Mouse (Mus musculus) CH12.LX (cell line): ENCODE measurements around the gene Itga9.

ENCODE experiments used
- BHLHE40 ChIP-seq: IDR thresholded peaks from 2 replicates; pipeline ENCODE4 v1.6.1; 2011; ENCODE audit warnings: mild to moderate bottlenecking, low read depth, low read length, improper control_type of control experiment
- CTCF ChIP-seq, 2 experiments: IDR thresholded peaks in 1 of 2; conservative IDR thresholded peaks in 1 of 2; 2 replicates each; pipeline ENCODE4 v1.5.1; 2011 to 2012; ENCODE audit warnings: low read depth in 2 of 2, low read length in 2 of 2, improper control_type of control experiment in 1 of 2, inconsistent platforms in 1 of 2, mild to moderate bottlenecking in 1 of 2, moderate library complexity in 1 of 2
- ELF1 ChIP-seq: IDR thresholded peaks from 2 replicates; pipeline ENCODE4 v1.6.1; 2014; ENCODE audit warnings: low read depth, mild to moderate bottlenecking, inconsistent platforms, low read length, improper control_type of control experiment
- EP300 ChIP-seq: IDR thresholded peaks from 2 replicates; pipeline ENCODE4 v1.6.1; 2011; ENCODE audit warnings: low read length, improper control_type of control experiment
- JUND ChIP-seq: conservative IDR thresholded peaks from 2 replicates; pipeline ENCODE4 v1.6.1; 2011; ENCODE audit warnings: low read depth, low read length, improper control_type of control experiment
- MAX ChIP-seq: IDR thresholded peaks from 2 replicates; pipeline ENCODE4 v1.6.1; 2011; ENCODE audit warnings: low read length, improper control_type of control experiment
- MEF2A ChIP-seq: IDR thresholded peaks from 2 replicates; pipeline ENCODE4 v1.6.1; 2014; ENCODE audit warnings: low read depth, mild to moderate bottlenecking, inconsistent platforms, low read length, improper control_type of control experiment, borderline replicate concordance
- MYC ChIP-seq: IDR thresholded peaks from 2 replicates; pipeline ENCODE4 v1.6.1; 2011; ENCODE audit warnings: low read depth, mild to moderate bottlenecking, improper control_type of control experiment, low read length
- POLR2A ChIP-seq: IDR thresholded peaks from 2 replicates; pipeline ENCODE4 v1.6.1; 2011; ENCODE audit warnings: low read depth, mild to moderate bottlenecking, improper control_type of control experiment, low read length
- UBTF ChIP-seq: IDR thresholded peaks from 2 replicates; pipeline ENCODE4 v1.6.1; 2012; ENCODE audit warnings: low read depth, mild to moderate bottlenecking, inconsistent platforms, low read length, improper control_type of control experiment, moderate library complexity
- USF1 ChIP-seq: IDR thresholded peaks from 2 replicates; pipeline ENCODE4 v1.6.1; 2014; ENCODE audit warnings: low read depth, mild to moderate bottlenecking, inconsistent platforms, low read length, improper control_type of control experiment

DNA sequence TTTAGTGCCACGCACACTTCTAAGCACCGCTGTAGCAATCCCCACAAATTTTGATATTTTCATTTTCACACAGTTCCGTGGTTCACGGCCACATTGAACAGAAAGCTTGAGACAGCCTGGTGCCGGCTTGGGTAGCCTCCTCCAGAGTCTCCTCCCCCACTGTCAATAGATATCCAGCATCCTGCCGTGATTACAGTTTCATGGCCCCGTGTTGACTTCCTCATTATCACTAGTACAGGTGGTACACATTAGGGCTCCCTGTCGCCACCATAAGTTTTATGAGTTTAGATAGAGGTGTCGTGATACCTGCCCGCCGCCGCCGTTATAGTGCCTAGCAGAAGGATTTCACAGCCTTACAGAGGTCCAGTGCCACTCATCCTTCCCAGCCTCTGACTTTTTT lies 328.6 kb downstream of the Itga9 start:
- TF ChIP-seq UBTF: no peak
- no peak for TF ChIP-seq BHLHE40
- no peak for TF ChIP-seq CTCF (conservative IDR thresholded peaks at IDR 0.05 in 1 of 2, IDR thresholded peaks at IDR 0.05 in 1 of 2; ENCODE audit: low read depth in 2 of 2, low read length in 2 of 2)
- no peak for TF ChIP-seq POLR2A
- TF ChIP-seq MYC: no peak
- no peak for TF ChIP-seq USF1
- TF ChIP-seq ELF1: no peak
- TF ChIP-seq EP300: no peak
- TF ChIP-seq JUND: no peak
- TF ChIP-seq MAX: no peak
- no peak for TF ChIP-seq MEF2A
